Mouse (Mus musculus): ENCODE data around the gene Astn1.

DNA sequence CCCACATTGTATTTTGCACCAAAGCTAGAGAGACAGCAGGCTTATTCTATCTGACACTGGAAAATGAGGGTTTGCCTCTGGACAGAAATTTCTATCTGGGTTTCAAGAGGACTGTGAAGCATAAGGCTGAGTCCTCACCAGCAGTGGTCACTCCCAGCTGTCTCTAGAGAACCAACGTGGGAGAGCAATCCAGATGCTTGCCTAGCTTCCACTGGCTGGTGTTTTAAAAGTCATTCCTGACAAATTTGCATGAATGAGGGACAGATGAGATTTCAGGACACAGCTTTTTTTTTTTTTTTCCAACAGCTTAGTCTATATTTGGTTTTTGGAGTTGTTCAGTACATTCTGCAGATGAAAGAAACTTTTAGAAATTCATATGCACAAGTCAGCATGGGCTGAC, 213.9 kb downstream of the Astn1 start:
- TF ChIP-seq CTCF (IDR thresholded peaks at IDR 0.05; ENCODE audit: low read depth) (no peak), EP300 (IDR thresholded peaks at IDR 0.05; ENCODE audit: low read depth) (no peak)
